In genomic region chr1:74587233-74587772, GRCm38 (mm10) we compare ENCODE assay signal across 8 mouse cellular contexts. TPM values are rescaled to one million over a fixed set of nuclear protein-coding genes. Genes with fewer than 3 reads are reported as not detected.
A peak's percentile ranks its signal among the peaks of the same experiment; 100 is the strongest.
DNase-seq lines count a peak whose midpoint lies in the region; ATAC-seq and TF ChIP-seq lines count a peak whose summit lies in the region.

No protein-coding gene starts in this region.

- peaks cover 31% of the 10 kb centered on the region for H3K4me1 ChIP-seq in heart, embryonic 12.5 days (replicated peaks)
- peaks cover 5 to 41% of the 10 kb centered on the region in 2 experiments for H3K4me1 ChIP-seq in CH12.LX (ENCODE audit: control insufficient read depth in 1 of 2, insufficient read depth in 2 of 2)
- H3K4me1 ChIP-seq in embryonic facial prominence, embryonic 14.5 days (ENCODE audit: control insufficient read depth, insufficient read depth, low read length), result peaks cover 9% of the 10 kb centered on the region
- H3K4me1 ChIP-seq in intestine, postnatal 0 days (replicated peaks; ENCODE audit: control insufficient read depth, insufficient read depth, low read length), result peaks cover 3% of the 10 kb centered on the region; the same call in 1 of the 2 replicates
- peaks cover 15% of the 10 kb centered on the region for H3K4me1 ChIP-seq in neural tube, embryonic 14.5 days (ENCODE audit: control insufficient read depth, insufficient read depth, low read length)

- no peak for TF ChIP-seq CTCF in CH12.LX (conservative IDR thresholded peaks at IDR 0.05 in 1 of 2, IDR thresholded peaks at IDR 0.05 in 1 of 2; ENCODE audit: low read depth in 2 of 2, low read length in 2 of 2)
- TF ChIP-seq CTCF in intestine, postnatal 0 days (IDR thresholded peaks at IDR 0.05; ENCODE audit: low read depth), result no peak

- no peak for TF ChIP-seq POLR2A in CH12.LX (IDR thresholded peaks at IDR 0.05; ENCODE audit: low read depth, low read length)

- peaks cover 45% of the 10 kb centered on the region for H3K79me2 ChIP-seq in CH12.LX (replicated peaks; ENCODE audit: control insufficient read depth, extremely low read depth, insufficient read depth, poor library complexity, severe bottlenecking)

- no peak for TF ChIP-seq RAD21 in CH12.LX (IDR thresholded peaks at IDR 0.05; ENCODE audit: low read depth, low read length)

- dilution Hi-C loops in CH12.LX (cut with MboI; ENCODE audit: extremely low pct_ligation_motif_present, extremely low pct_unique_long_range_greater_than_20kb, low sequenced_read_pairs), result no loop called here

- no peaks in the 10 kb centered on the region for H3K9me3 ChIP-seq in heart, embryonic 12.5 days (replicated peaks)
- no peaks in the 10 kb centered on the region for H3K9me3 ChIP-seq in CH12.LX (replicated peaks; ENCODE audit: low read length)
- no peaks in the 10 kb centered on the region for H3K9me3 ChIP-seq in embryonic facial prominence, embryonic 14.5 days (ENCODE audit: control insufficient read depth, low read length)
- no peaks in the 10 kb centered on the region for H3K9me3 ChIP-seq in intestine, postnatal 0 days (ENCODE audit: control insufficient read depth)
- no peaks in the 10 kb centered on the region for H3K9me3 ChIP-seq in neural tube, embryonic 14.5 days (ENCODE audit: control insufficient read depth, low read length)

- H3K36me3 ChIP-seq in heart, embryonic 12.5 days, result peaks cover 36% of the 10 kb centered on the region
- peaks cover 36 to 62% of the 10 kb centered on the region in 2 experiments for H3K36me3 ChIP-seq in CH12.LX (replicated peaks in 1 of 2; ENCODE audit: control insufficient read depth in 1 of 2, insufficient read depth in 1 of 2, low read length in 1 of 2)
- H3K36me3 ChIP-seq in embryonic facial prominence, embryonic 14.5 days (ENCODE audit: control insufficient read depth, insufficient read depth, low read length), result peaks cover 45% of the 10 kb centered on the region
- H3K36me3 ChIP-seq in intestine, postnatal 0 days (ENCODE audit: control insufficient read depth, insufficient read depth), result peaks cover 19% of the 10 kb centered on the region
- peaks cover 15% of the 10 kb centered on the region for H3K36me3 ChIP-seq in neural tube, embryonic 14.5 days (ENCODE audit: control insufficient read depth, insufficient read depth, low read length)

- H3K9ac ChIP-seq in heart, embryonic 12.5 days, result peak overlapping the region; percentile 91
- H3K9ac ChIP-seq in CH12.LX (ENCODE audit: insufficient read depth, low read depth), result peak overlapping the region; percentile 37
- peak overlapping the region; percentile 81 for H3K9ac ChIP-seq in embryonic facial prominence, embryonic 14.5 days (ENCODE audit: low read depth, low read length)
- peak overlapping the region; percentile 65 for H3K9ac ChIP-seq in intestine, postnatal 0 days (ENCODE audit: low read depth, low read length)
- H3K9ac ChIP-seq in neural tube, embryonic 14.5 days (replicated peaks; ENCODE audit: low read depth, low read length), result peak overlapping the region; percentile 51

- H3K4me2 ChIP-seq in heart, embryonic 12.5 days, result peak overlapping the region; percentile 93
- H3K4me2 ChIP-seq in CH12.LX (ENCODE audit: insufficient read depth, low read depth, poor library complexity, severe bottlenecking), result peak overlapping the region; percentile 96
- H3K4me2 ChIP-seq in embryonic facial prominence, embryonic 14.5 days (ENCODE audit: low read depth, low read length), result peak overlapping the region; percentile 82
- H3K4me2 ChIP-seq in intestine, postnatal 0 days (replicated peaks; ENCODE audit: low read depth), result peak overlapping the region; percentile 71
- peak overlapping the region; percentile 93 for H3K4me2 ChIP-seq in neural tube, embryonic 14.5 days (ENCODE audit: low read depth, low read length)

- no peak for ATAC-seq in heart, embryonic 12.5 days (ENCODE audit: insufficient number of reproducible peaks, low FRiP score)
- ATAC-seq in embryonic facial prominence, embryonic 14.5 days (ENCODE audit: low read depth), result no peak
- ATAC-seq in intestine, postnatal 0 days, result no peak
- no peak for ATAC-seq in neural tube, embryonic 14.5 days (ENCODE audit: low read depth)

- no peak for TF ChIP-seq EP300 in CH12.LX (IDR thresholded peaks at IDR 0.05; ENCODE audit: low read length)

- H3K27ac ChIP-seq in heart, embryonic 12.5 days (ENCODE audit: poor library complexity, severe bottlenecking), result peak overlapping the region; percentile 72
- peak overlapping the region; percentile 1; the same call in 1 of the 2 replicates for H3K27ac ChIP-seq in CH12.LX (ENCODE audit: insufficient read depth, low read depth)
- peak overlapping the region; percentile 89 for H3K27ac ChIP-seq in embryonic facial prominence, embryonic 14.5 days (replicated peaks; ENCODE audit: low read depth, low read length)
- H3K27ac ChIP-seq in intestine, postnatal 0 days (ENCODE audit: low read depth, low read length), result peak overlapping the region; percentile 68; the same call in 1 of the 2 replicates
- H3K27ac ChIP-seq in neural tube, embryonic 14.5 days (ENCODE audit: low read depth, low read length), result peak overlapping the region; percentile 79

- H3K4me3 ChIP-seq in heart, embryonic 12.5 days, result peak overlapping the region; percentile 91
- H3K4me3 ChIP-seq in CH12.LX (replicated peaks in 1 of 3; ENCODE audit: low read depth in 2 of 3, low read length in 2 of 3, poor library complexity in 1 of 3), result peak overlapping the region; percentile 73 to 84 (median 79)
- H3K4me3 ChIP-seq in embryonic facial prominence, embryonic 14.5 days (ENCODE audit: low read depth, low read length), result peak overlapping the region; percentile 71
- peak overlapping the region; percentile 89 for H3K4me3 ChIP-seq in intestine, postnatal 0 days (ENCODE audit: low read depth, low read length)
- H3K4me3 ChIP-seq in neural tube, embryonic 14.5 days (ENCODE audit: low read depth, low read length), result peak overlapping the region; percentile 72

- in situ Hi-C loops in CH12.LX (cut with MboI; ENCODE audit: low pct_ligation_motif_present, low pct_unique_long_range_greater_than_20kb, low sequenced_read_pairs), result no loop called here

- intact Hi-C loops in heart, postnatal 10 days (cut with DNase I), result loop anchor here (5.0 kb wide), 1 partner anchor 80 kb away; the partner anchor contains the start of gene Cnot9

- no peaks in the 10 kb centered on the region for H3K27me3 ChIP-seq in heart, embryonic 12.5 days (replicated peaks)
- no peaks in the 10 kb centered on the region for H3K27me3 ChIP-seq in CH12.LX (replicated peaks)
- H3K27me3 ChIP-seq in embryonic facial prominence, embryonic 14.5 days (replicated peaks; ENCODE audit: control insufficient read depth, insufficient read depth, low read length), result no peaks in the 10 kb centered on the region
- H3K27me3 ChIP-seq in intestine, postnatal 0 days (replicated peaks; ENCODE audit: control insufficient read depth, insufficient read depth, low read length), result no peaks in the 10 kb centered on the region
- H3K27me3 ChIP-seq in neural tube, embryonic 14.5 days (ENCODE audit: control insufficient read depth, insufficient read depth, low read length), result no peaks in the 10 kb centered on the region

- WGBS in heart, embryonic 12.5 days, result under 1% methylated on average over 24 of the region's 24 CpGs
- under 1% methylated on average over 23 of the region's 24 CpGs for WGBS in embryonic facial prominence, embryonic 14.5 days
- under 1% methylated on average over 24 of the region's 24 CpGs for WGBS in intestine, postnatal 0 days
- WGBS in neural tube, embryonic 14.5 days, result under 1% methylated on average over 24 of the region's 24 CpGs

- DNase-seq in heart, postnatal 10 days, result no peak
- DNase-seq in CH12.LX (ENCODE audit: extremely low read depth), result no peak
- peak; percentile 25 for DNase-seq in embryonic facial prominence, embryonic 14.5 days (ENCODE audit: low spot score)
- DNase-seq in thymus, postnatal 25 days, result no peak
- DNase-seq in cerebellum, postnatal 4 days (ENCODE audit: low spot score in 2 of 2), result no peak

RNA-seq across cellular contexts. Expression of gene Zfp142, which starts 0.7 kb away (rescaled TPM):
- 5.9 and 7.9 TPM in 2 replicates for polyA plus RNA-seq in heart, embryonic 12.5 days (2016; fragmentation: Nextera tagmentation; extraction: Ambion mirVana)
- total RNA-seq in heart, postnatal 10 days (2021), result 10 to 100 TPM; 12.9 to 13.2 TPM
- total RNA-seq in CH12.LX (2012; rRNA removed) (6.0 and 7.8 TPM in 2 replicates), CH12.LX (2014; rRNA removed) (2.5 and 2.8 TPM in 2 replicates)
- polyA plus RNA-seq in CH12.LX (2012; ENCODE audit: insufficient read length, low read depth), result 14.1 and 15.1 TPM in 2 replicates
- polyA plus RNA-seq in embryonic facial prominence, embryonic 14.5 days (2014; fragmentation: Nextera tagmentation; extraction: Ambion mirVana), result 7.4 and 8.1 TPM in 2 replicates
- polyA plus RNA-seq in intestine, postnatal 0 days (2015; fragmentation: Nextera tagmentation; extraction: Ambion mirVana), result 1.8 TPM in 2 replicates
- 9.3 and 9.5 TPM in 2 replicates for polyA plus RNA-seq in neural tube, embryonic 14.5 days (2014; fragmentation: Nextera tagmentation; extraction: Ambion mirVana)

RNA-seq across cellular contexts. Expression of gene Bcs1l, which starts 0.8 kb away (rescaled TPM):
- 19.0 and 20.1 TPM in 2 replicates for polyA plus RNA-seq in heart, embryonic 12.5 days (2016; fragmentation: Nextera tagmentation; extraction: Ambion mirVana)
- 10 to 100 TPM; 20.3 to 24.9 TPM for total RNA-seq in heart, postnatal 10 days (2021)
- total RNA-seq in CH12.LX (2012; rRNA removed) (24.5 and 27.1 TPM in 2 replicates), CH12.LX (2014; rRNA removed) (16.7 and 18.6 TPM in 2 replicates)
- 27.8 and 29.1 TPM in 2 replicates for polyA plus RNA-seq in CH12.LX (2012; ENCODE audit: insufficient read length, low read depth)
- polyA plus RNA-seq in embryonic facial prominence, embryonic 14.5 days (2014; fragmentation: Nextera tagmentation; extraction: Ambion mirVana), result 16.6 and 18.9 TPM in 2 replicates
- polyA plus RNA-seq in intestine, postnatal 0 days (2015; fragmentation: Nextera tagmentation; extraction: Ambion mirVana), result 5.1 and 6.0 TPM in 2 replicates
- 22.9 and 26.4 TPM in 2 replicates for polyA plus RNA-seq in neural tube, embryonic 14.5 days (2014; fragmentation: Nextera tagmentation; extraction: Ambion mirVana)

RNA-seq across cellular contexts. Expression of gene Rnf25, which starts 13.9 kb away (rescaled TPM):
- polyA plus RNA-seq in heart, embryonic 12.5 days (2016; fragmentation: Nextera tagmentation; extraction: Ambion mirVana), result 22.9 and 23.9 TPM in 2 replicates
- 10 to 100 TPM; 21.6 to 27.7 TPM for total RNA-seq in heart, postnatal 10 days (2021)
- 32.1 and 32.9 TPM in 2 replicates for total RNA-seq in CH12.LX (2012; rRNA removed)
- 48.2 and 50.3 TPM in 2 replicates for total RNA-seq in CH12.LX (2014; rRNA removed)
- 43.4 and 47.8 TPM in 2 replicates for polyA plus RNA-seq in CH12.LX (2012; ENCODE audit: insufficient read length, low read depth)
- 7.0 and 8.8 TPM in 2 replicates for polyA plus RNA-seq in embryonic facial prominence, embryonic 14.5 days (2014; fragmentation: Nextera tagmentation; extraction: Ambion mirVana)
- polyA plus RNA-seq in intestine, postnatal 0 days (2015; fragmentation: Nextera tagmentation; extraction: Ambion mirVana), result 17.9 and 18.1 TPM in 2 replicates
- 9.4 and 10.6 TPM in 2 replicates for polyA plus RNA-seq in neural tube, embryonic 14.5 days (2014; fragmentation: Nextera tagmentation; extraction: Ambion mirVana)

RNA-seq across cellular contexts. Expression of gene Stk36, which starts 13.9 kb away (rescaled TPM):
- 4.4 and 4.9 TPM in 2 replicates for polyA plus RNA-seq in heart, embryonic 12.5 days (2016; fragmentation: Nextera tagmentation; extraction: Ambion mirVana)
- total RNA-seq in heart, postnatal 10 days (2021), result 1 to 10 TPM; 1.5 to 2.0 TPM
- total RNA-seq in CH12.LX (2012; rRNA removed), result 0.81 and 1.1 TPM in 2 replicates
- 0.40 and 0.46 TPM in 2 replicates for total RNA-seq in CH12.LX (2014; rRNA removed)
- polyA plus RNA-seq in CH12.LX (2012; ENCODE audit: insufficient read length, low read depth), result 1.8 and 2.4 TPM in 2 replicates
- 7.7 and 10.5 TPM in 2 replicates for polyA plus RNA-seq in embryonic facial prominence, embryonic 14.5 days (2014; fragmentation: Nextera tagmentation; extraction: Ambion mirVana)
- polyA plus RNA-seq in intestine, postnatal 0 days (2015; fragmentation: Nextera tagmentation; extraction: Ambion mirVana), result 0.73 and 0.94 TPM in 2 replicates
- 14.6 and 17.9 TPM in 2 replicates for polyA plus RNA-seq in neural tube, embryonic 14.5 days (2014; fragmentation: Nextera tagmentation; extraction: Ambion mirVana)

RNA-seq across cellular contexts. Expression of gene Usp37, which starts 43.2 kb away (rescaled TPM):
- polyA plus RNA-seq in heart, embryonic 12.5 days (2016; fragmentation: Nextera tagmentation; extraction: Ambion mirVana), result 24.7 and 26.8 TPM in 2 replicates
- 10 to 100 TPM; 13.6 to 18.5 TPM for total RNA-seq in heart, postnatal 10 days (2021)
- total RNA-seq in CH12.LX (2012; rRNA removed) (24.0 and 24.5 TPM in 2 replicates), CH12.LX (2014; rRNA removed) (24.1 and 24.6 TPM in 2 replicates)
- 12.9 and 13.8 TPM in 2 replicates for polyA plus RNA-seq in CH12.LX (2012; ENCODE audit: insufficient read length, low read depth)
- 29.1 and 31.2 TPM in 2 replicates for polyA plus RNA-seq in embryonic facial prominence, embryonic 14.5 days (2014; fragmentation: Nextera tagmentation; extraction: Ambion mirVana)
- polyA plus RNA-seq in intestine, postnatal 0 days (2015; fragmentation: Nextera tagmentation; extraction: Ambion mirVana), result 9.2 and 9.4 TPM in 2 replicates
- 27.9 and 28.3 TPM in 2 replicates for polyA plus RNA-seq in neural tube, embryonic 14.5 days (2014; fragmentation: Nextera tagmentation; extraction: Ambion mirVana)

Comparison
In these comparisons a context has a peak if more than half of its experiments do, and no peak if none do; other contexts are left out.
1. H3K27ac ChIP-seq: peak in every context shown above with its lines; median percentile 89 in embryonic facial prominence, embryonic 14.5 days; 79 in neural tube, embryonic 14.5 days; 72 in heart, embryonic 12.5 days; 68 in intestine, postnatal 0 days; 1 in CH12.LX.
2. H3K9ac ChIP-seq: peak in every context shown above with its lines; median percentile 91 in heart, embryonic 12.5 days; 81 in embryonic facial prominence, embryonic 14.5 days; 65 in intestine, postnatal 0 days; 51 in neural tube, embryonic 14.5 days; 37 in CH12.LX.